Mouse (Mus musculus) liver, embryonic 18 days (tissue): ENCODE results near the gene Lins1. TPM values are rescaled to one million over a fixed set of nuclear protein-coding genes. Genes with fewer than 3 reads are reported as not detected.

ENCODE experiments used
- polyA plus RNA-seq: library from polyadenylated mRNA; depleted of rRNA; stranded (reverse); fragments of >200 nt; gene quantifications from 2 replicates; pipeline ENCODE4 v1.2.3, GENCODE M21; 2012; rRNA removed

The Lins1 gene
- polyA plus RNA-seq: 2.8 and 3.0 TPM in 2 replicates

DNA sequence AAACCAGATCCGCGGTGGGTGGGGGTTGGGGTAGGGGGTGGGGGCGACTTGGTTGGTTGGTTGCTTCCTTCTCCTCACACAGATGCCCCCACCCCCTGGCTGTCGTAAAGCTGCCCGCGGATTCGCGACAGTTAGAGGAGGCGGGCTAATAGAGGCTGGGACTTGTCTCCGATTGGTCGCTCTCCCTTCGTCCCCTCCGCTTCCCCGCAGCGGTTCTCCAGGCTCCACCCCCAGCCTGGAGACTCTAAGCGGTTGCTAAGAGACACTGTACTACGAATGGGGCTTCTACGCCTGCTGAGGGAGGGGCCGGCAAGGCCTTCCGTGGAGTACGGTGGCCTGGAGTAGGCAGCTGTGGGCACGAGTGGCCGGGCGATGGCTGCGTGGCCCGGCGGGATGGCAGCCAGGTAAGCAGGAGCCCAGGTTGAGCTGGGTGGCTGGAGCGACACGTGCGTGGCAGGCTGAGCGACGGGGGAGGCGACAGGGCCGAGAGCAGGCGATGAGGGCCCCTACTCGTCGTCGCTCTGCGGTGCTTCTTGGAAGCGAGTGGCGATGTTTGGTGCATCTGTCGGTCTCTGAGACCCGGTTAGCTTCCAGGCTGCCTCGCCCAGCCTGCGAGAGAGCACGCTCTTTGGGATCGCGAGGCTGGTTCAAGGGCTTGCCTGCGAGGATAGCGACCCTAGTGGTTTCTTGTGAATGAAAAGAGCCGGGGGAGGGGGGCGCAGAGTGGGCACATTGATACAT lies at the start of gene Lins1:
TSS of gene Lins1 (plus strand) at position 270 of the 741 bp plus-strand sequence.

GRCm38 (mm10) chr7:66689294-66689619 lies 432 bp upstream of the Lins1 start, which contains the start of gene Asb7:
TSS of gene Asb7 (minus strand) at chr7:66689596.

DNA sequence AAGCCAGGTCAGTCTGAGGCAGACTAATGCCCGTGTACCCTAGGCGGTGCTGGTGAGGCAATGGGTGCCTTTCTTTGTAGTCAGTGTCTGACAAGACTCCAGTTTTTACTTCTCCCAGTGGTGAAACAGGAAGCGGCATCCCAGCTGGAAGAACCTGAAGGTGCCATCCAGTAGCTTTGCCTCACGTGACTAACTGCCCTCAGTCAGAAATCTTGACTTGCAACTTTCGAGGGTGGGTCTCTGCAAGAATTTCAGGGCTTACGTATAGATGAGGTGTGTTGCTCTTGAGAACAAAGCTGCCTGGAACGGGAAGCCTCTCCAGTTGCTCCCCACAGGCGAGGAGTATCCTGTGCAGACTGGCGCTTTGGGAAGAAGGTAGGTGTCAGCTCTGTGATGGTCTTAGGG lies 53.7 kb downstream of the Lins1 start, which contains the start of gene Cers3:
TSS of gene Cers3 (plus strand) at position 128 of the 405 bp plus-strand sequence.

Other genes with a start within 250 kb of the Lins1 start
- 2.4 and 3.2 TPM in 2 replicates for gene Asb7, start 293 bp upstream of the Lins1 start, polyA plus RNA-seq
- 0.02 TPM in 2 replicates for gene Cers3, start 53.6 kb downstream of the Lins1 start, polyA plus RNA-seq
- gene Adamts17, start 149.8 kb downstream of the Lins1 start, polyA plus RNA-seq: 0.07 TPM in 2 replicates